7 mouse cellular contexts compared by ENCODE assay signal in genomic region chr10:94991564-94992097, GRCm38 (mm10). TPM values are rescaled to one million over a fixed set of nuclear protein-coding genes. Genes with fewer than 3 reads are reported as not detected.
DNase-seq lines count a peak whose midpoint lies in the region; ATAC-seq lines count a peak whose summit lies in the region.

No protein-coding gene starts in this region.

- peak overlapping the region; percentile 23; the same call in 1 of the 2 replicates for H3K9ac ChIP-seq in embryonic facial prominence, embryonic 11.5 days (replicated peaks; ENCODE audit: low read length)
- 0 out of 2 replicates have a peak overlapping the region, but pooled peaks have one; percentile 19 for H3K9ac ChIP-seq in limb, embryonic 13.5 days
- peak overlapping the region; percentile 32; the same call in 1 of the 2 replicates for H3K9ac ChIP-seq in midbrain, embryonic 16.5 days (ENCODE audit: low read depth, low read length)

- peak overlapping the region; percentile 34 for H3K4me2 ChIP-seq in embryonic facial prominence, embryonic 11.5 days (ENCODE audit: low read depth, low read length)
- H3K4me2 ChIP-seq in limb, embryonic 13.5 days (replicated peaks) = peak overlapping the region; percentile 61
- peak overlapping the region; percentile 48 for H3K4me2 ChIP-seq in midbrain, embryonic 16.5 days (ENCODE audit: low read length)

- no peaks in the 10 kb centered on the region for H3K9me3 ChIP-seq in embryonic facial prominence, embryonic 11.5 days (replicated peaks; ENCODE audit: control insufficient read depth, low read length)
- H3K9me3 ChIP-seq in limb, embryonic 13.5 days = no peaks in the 10 kb centered on the region
- H3K9me3 ChIP-seq in midbrain, embryonic 16.5 days (replicated peaks; ENCODE audit: control insufficient read depth, low read length, poor library complexity, severe bottlenecking) = no peaks in the 10 kb centered on the region

- no peaks in the 10 kb centered on the region for H3K27me3 ChIP-seq in embryonic facial prominence, embryonic 11.5 days (ENCODE audit: control insufficient read depth, insufficient read depth, low read length)
- H3K27me3 ChIP-seq in limb, embryonic 13.5 days = no peaks in the 10 kb centered on the region
- no peaks in the 10 kb centered on the region for H3K27me3 ChIP-seq in midbrain, embryonic 16.5 days (ENCODE audit: control insufficient read depth, insufficient read depth, low read depth, low read length)

- DNase-seq in adrenal gland, postnatal 10 days = peak; percentile 74
- DNase-seq in embryonic facial prominence, embryonic 11.5 days (ENCODE audit: low spot score) = peak; percentile 86
- peak; percentile 76 for DNase-seq in heart, adult 8-10 months (ENCODE audit: low spot score)
- peak; percentile 65 to 80 for DNase-seq in kidney, adult 8-10 months
- peak; percentile 24 to 41 for DNase-seq in spleen, postnatal 14 days (ENCODE audit: low spot score in 2 of 2)

- H3K4me3 ChIP-seq in embryonic facial prominence, embryonic 11.5 days (ENCODE audit: low read depth, low read length) = peak overlapping the region; percentile 17; the same call in 1 of the 2 replicates
- H3K4me3 ChIP-seq in limb, embryonic 13.5 days = peak overlapping the region; percentile 32
- H3K4me3 ChIP-seq in midbrain, embryonic 16.5 days (ENCODE audit: low read depth, low read length) = peak overlapping the region; percentile 15; the same call in 1 of the 2 replicates

- H3K4me1 ChIP-seq in embryonic facial prominence, embryonic 11.5 days (ENCODE audit: control insufficient read depth, insufficient read depth, low read length) = no peaks in the 10 kb centered on the region
- H3K4me1 ChIP-seq in limb, embryonic 13.5 days = peaks cover 28% of the 10 kb centered on the region
- H3K4me1 ChIP-seq in midbrain, embryonic 16.5 days (ENCODE audit: control insufficient read depth, insufficient read depth, low read length) = peaks cover 4% of the 10 kb centered on the region

- H3K27ac ChIP-seq in embryonic facial prominence, embryonic 11.5 days (replicated peaks; ENCODE audit: low read depth, low read length) = no peak overlapping the region
- peak overlapping the region; percentile 44 for H3K27ac ChIP-seq in limb, embryonic 13.5 days
- peak overlapping the region; percentile 66; the same call in 1 of the 2 replicates for H3K27ac ChIP-seq in midbrain, embryonic 16.5 days (ENCODE audit: low read length)

- no peak for ATAC-seq in embryonic facial prominence, embryonic 11.5 days (replicated peaks; ENCODE audit: insufficient number of reproducible peaks, low FRiP score, low TSS enrichment, low read depth)
- peak; percentile 45; the same call in 1 of the 2 replicates for ATAC-seq in limb, embryonic 13.5 days (ENCODE audit: low FRiP score, low read depth)
- peak; percentile 77 for ATAC-seq in midbrain, embryonic 16.5 days

- no peaks in the 10 kb centered on the region for H3K36me3 ChIP-seq in embryonic facial prominence, embryonic 11.5 days (replicated peaks; ENCODE audit: control insufficient read depth, insufficient read depth, low read depth, low read length)
- H3K36me3 ChIP-seq in limb, embryonic 13.5 days = no peaks in the 10 kb centered on the region
- no peaks in the 10 kb centered on the region for H3K36me3 ChIP-seq in midbrain, embryonic 16.5 days (ENCODE audit: control insufficient read depth, insufficient read depth, low read length)

- 18% methylated on average over 17 of the region's 17 CpGs for WGBS in embryonic facial prominence, embryonic 11.5 days
- WGBS in limb, embryonic 13.5 days = 9% methylated on average over 17 of the region's 17 CpGs
- 14% methylated on average over 17 of the region's 17 CpGs for WGBS in midbrain, embryonic 16.5 days

RNA-seq across cellular contexts. Expression of gene Plxnc1, which starts 47.0 kb away (rescaled TPM):
- total RNA-seq in adrenal gland, postnatal 10 days (2021) = 1 to 10 TPM; 5.6 to 7.3 TPM
- 2.0 and 2.8 TPM in 2 replicates for polyA plus RNA-seq in embryonic facial prominence, embryonic 11.5 days (2014; fragmentation: Nextera tagmentation; extraction: Ambion mirVana)
- total RNA-seq in heart, adult 8-10 months (2022) = 1 to 10 TPM; 1.9 to 2.8 (median 2.3) TPM
- 2.0 and 2.7 TPM in 2 replicates for polyA plus RNA-seq in limb, embryonic 13.5 days (2015; fragmentation: Nextera tagmentation; extraction: Ambion mirVana)
- 14.6 and 15.4 TPM in 2 replicates for polyA plus RNA-seq in midbrain, embryonic 16.5 days (2015; fragmentation: Nextera tagmentation; extraction: Ambion mirVana)

Comparison
In these comparisons a context has a peak if more than half of its experiments do, and no peak if none do; other contexts are left out.
1. DNase-seq: peak in every context shown above with its lines; median percentile 86 in embryonic facial prominence, embryonic 11.5 days; 76 in heart, adult 8-10 months; 74 in adrenal gland, postnatal 10 days; 72 in kidney, adult 8-10 months; 32 in spleen, postnatal 14 days.